Mouse (Mus musculus) MEL (cell line): ENCODE data around the gene Hoxb5.

ENCODE experiments used
- CHD2 ChIP-seq: IDR thresholded peaks from 2 replicates; pipeline ENCODE4 v1.6.1; 2011; ENCODE audit warnings: low read length, improper control_type of control experiment
- CTCF ChIP-seq, 3 experiments: IDR thresholded peaks in 2 of 3; conservative IDR thresholded peaks in 1 of 3; 2 replicates each; pipeline ENCODE4 v1.5.1; 2011 to 2012; ENCODE audit warnings: low read length in 3 of 3, low read depth in 2 of 3, mild to moderate bottlenecking in 2 of 3, improper control_type of control experiment in 1 of 3, inconsistent platforms in 1 of 3, mixed read lengths in 1 of 3, moderate library complexity in 1 of 3; ENCODE audit not compliant: control insufficient read depth in 1 of 3, insufficient read depth in 1 of 3, poor library complexity in 1 of 3, severe bottlenecking in 1 of 3

GRCm38 (mm10) chr11:96306908-96307269 is 3.8 kb downstream of the Hoxb5 start:
- no peak for TF ChIP-seq CHD2
- no peak for TF ChIP-seq CTCF (IDR thresholded peaks at IDR 0.05 in 2 of 3, conservative IDR thresholded peaks at IDR 0.05 in 1 of 3; ENCODE audit: control insufficient read depth in 1 of 3, insufficient read depth in 1 of 3, low read depth in 2 of 3, low read length in 3 of 3, poor library complexity in 1 of 3, severe bottlenecking in 1 of 3)
